In genomic region chr19:3853121-3853520, GRCm38 (mm10) we compare ENCODE assay signal across 9 mouse cellular contexts. TPM values are rescaled to one million over a fixed set of nuclear protein-coding genes. Genes with fewer than 3 reads are reported as not detected.
A peak's percentile ranks its signal among the peaks of the same experiment; 100 is the strongest.
DNase-seq lines count a peak whose midpoint lies in the region; ATAC-seq and TF ChIP-seq lines count a peak whose summit lies in the region.
"Had no signal": no experiment of that assay in that cellular context is flagged by ENCODE, and none has a peak within 500 bp of the region (broad histone marks: within the 10 kb centered on the region; RNA-seq: fewer than 3 reads in every experiment).

No protein-coding gene starts in this region.

- H3K4me1 ChIP-seq in heart, embryonic 10.5 days = peaks cover 32% of the 10 kb centered on the region
- peaks cover 3% of the 10 kb centered on the region for H3K4me1 ChIP-seq in heart, adult 2 months (ENCODE audit: control insufficient read depth, insufficient read depth, low read length)
- peaks cover 42% of the 10 kb centered on the region for H3K4me1 ChIP-seq in forebrain, embryonic 13.5 days
- H3K4me1 ChIP-seq in liver, embryonic 13.5 days (replicated peaks) = peaks cover 63% of the 10 kb centered on the region

- no peak for ATAC-seq in forebrain, embryonic 13.5 days
- ATAC-seq in liver, embryonic 13.5 days (ENCODE audit: low read depth) = no peak
- no peak for ATAC-seq in monocyte, adult 5-6 weeks (replicated peaks; ENCODE audit: insufficient number of reproducible peaks, low FRiP score, low TSS enrichment, poor library complexity, severe bottlenecking)

- peaks cover 2% of the 10 kb centered on the region; the same call in 1 of the 2 replicates for H3K79me2 ChIP-seq in heart, adult 2 months (replicated peaks; ENCODE audit: control insufficient read depth, insufficient read depth, low read length)

- H3K4me3 ChIP-seq in heart, embryonic 10.5 days = peak overlapping the region; percentile 91
- no peak overlapping the region for H3K4me3 ChIP-seq in heart, adult 2 months
- peak overlapping the region; percentile 82 for H3K4me3 ChIP-seq in forebrain, embryonic 13.5 days
- H3K4me3 ChIP-seq in liver, embryonic 13.5 days (replicated peaks) = peak overlapping the region; percentile 82

- 91% methylated on average over 10 of the region's 10 CpGs for WGBS in heart, embryonic 10.5 days
- 94% methylated on average over 10 of the region's 10 CpGs for WGBS in heart, adult 2 months
- WGBS in forebrain, embryonic 13.5 days = 90% methylated on average over 10 of the region's 10 CpGs
- WGBS in liver, embryonic 13.5 days (ENCODE audit: insufficient replicate concordance) = 84% methylated on average over 10 of the region's 10 CpGs

- peak; percentile 38 for DNase-seq in heart, embryonic 10.5 days (ENCODE audit: low spot score)
- DNase-seq in heart, adult 2 months = no peak
- peak; percentile 62 for DNase-seq in A20 (ENCODE audit: low read depth, low spot score)
- no peak for DNase-seq in liver, embryonic 13.5 days
- no peak for DNase-seq in spleen, postnatal 36 days (ENCODE audit: low spot score in 2 of 2)
- DNase-seq in retina, embryonic 14.5 days (ENCODE audit: low spot score) = no peak
- DNase-seq: thymus, adult 2 months had no signal

- peak overlapping the region; percentile 70 for H3K4me2 ChIP-seq in forebrain, embryonic 13.5 days
- peak overlapping the region; percentile 100 for H3K4me2 ChIP-seq in liver, embryonic 13.5 days

- no peak overlapping the region for H3K9ac ChIP-seq in heart, adult 2 months (ENCODE audit: low read depth, low read length)
- no peak overlapping the region for H3K9ac ChIP-seq in forebrain, embryonic 13.5 days
- H3K9ac ChIP-seq in liver, embryonic 13.5 days = peak overlapping the region; percentile 31; the same call in 1 of the 2 replicates

- TF ChIP-seq POLR2A in heart, adult 2 months (IDR thresholded peaks at IDR 0.05; ENCODE audit: insufficient read depth, low read depth, low read length) = no peak

- TF ChIP-seq CTCF in heart, adult 2 months (IDR thresholded peaks at IDR 0.05) = no peak

- TF ChIP-seq EP300 in heart, adult 2 months (IDR thresholded peaks at IDR 0.05; ENCODE audit: insufficient read depth, low read depth, low read length) = no peak

- H3K36me3 ChIP-seq in heart, embryonic 10.5 days = no peaks in the 10 kb centered on the region
- H3K36me3 ChIP-seq in heart, adult 2 months (ENCODE audit: control insufficient read depth, insufficient read depth, low read length) = peaks cover 6% of the 10 kb centered on the region
- H3K36me3 ChIP-seq in forebrain, embryonic 13.5 days (ENCODE audit: poor library complexity, severe bottlenecking) = no peaks in the 10 kb centered on the region
- no peaks in the 10 kb centered on the region for H3K36me3 ChIP-seq in liver, embryonic 13.5 days

- intact Hi-C loops in heart, adult 2 months (cut with DNase I) = loop anchor here (2.0 to 5.0 kb wide), 3 partner anchors 54 to 129 kb away; partner anchors contain the start of gene Tcirg1

- H3K27me3 ChIP-seq in heart, embryonic 10.5 days (ENCODE audit: insufficient read depth, poor library complexity, severe bottlenecking) = no peaks in the 10 kb centered on the region
- H3K27me3 ChIP-seq in heart, adult 2 months (ENCODE audit: control insufficient read depth, insufficient read depth, low read length) = no peaks in the 10 kb centered on the region
- H3K27me3 ChIP-seq in forebrain, embryonic 13.5 days = no peaks in the 10 kb centered on the region
- H3K27me3 ChIP-seq in liver, embryonic 13.5 days = no peaks in the 10 kb centered on the region

- no peaks in the 10 kb centered on the region for H3K9me3 ChIP-seq in heart, embryonic 10.5 days
- no peaks in the 10 kb centered on the region for H3K9me3 ChIP-seq in forebrain, embryonic 13.5 days (replicated peaks)
- H3K9me3 ChIP-seq in liver, embryonic 13.5 days (replicated peaks) = no peaks in the 10 kb centered on the region

- no peak overlapping the region for H3K27ac ChIP-seq in heart, embryonic 10.5 days
- no peak overlapping the region for H3K27ac ChIP-seq in heart, adult 2 months
- no peak overlapping the region for H3K27ac ChIP-seq in forebrain, embryonic 13.5 days
- no peak overlapping the region for H3K27ac ChIP-seq in liver, embryonic 13.5 days

RNA-seq across cellular contexts. Expression of gene Chka, which starts 1.5 kb away (rescaled TPM):
- polyA plus RNA-seq in heart, embryonic 10.5 days (2016; fragmentation: Nextera tagmentation; extraction: Ambion mirVana) = 29.8 and 40.3 TPM in 2 replicates
- 10 to 100 TPM; 10.7 to 12.5 TPM for total RNA-seq in heart, adult 2 months (2021)
- polyA plus RNA-seq in heart, adult 2 months (2012; rRNA removed) = 9.5 and 14.1 TPM in 2 replicates
- 53.1 and 54.8 TPM in 2 replicates for polyA plus RNA-seq in forebrain, embryonic 13.5 days (2015; fragmentation: Nextera tagmentation; extraction: Ambion mirVana)
- polyA plus RNA-seq in liver, embryonic 13.5 days (2015; fragmentation: Nextera tagmentation; extraction: Ambion mirVana) = 15.8 and 18.6 TPM in 2 replicates
- 34.8 to 59.4 TPM (median 42.0 TPM) in 3 replicates for total RNA-seq in monocyte, adult 5-6 weeks (2017)

RNA-seq across cellular contexts. Expression of gene Tcirg1, which starts 53.8 kb away (rescaled TPM):
- 22.5 and 32.2 TPM in 2 replicates for polyA plus RNA-seq in heart, embryonic 10.5 days (2016; fragmentation: Nextera tagmentation; extraction: Ambion mirVana)
- total RNA-seq in heart, adult 2 months (2021) = 10 to 100 TPM in 1 of 2 experiments, 1 to 10 TPM in 1; 7.4 to 12.4 TPM
- polyA plus RNA-seq in heart, adult 2 months (2012; rRNA removed) = 47.7 and 50.5 TPM in 2 replicates
- 10.4 and 11.3 TPM in 2 replicates for polyA plus RNA-seq in forebrain, embryonic 13.5 days (2015; fragmentation: Nextera tagmentation; extraction: Ambion mirVana)
- 18.0 and 18.8 TPM in 2 replicates for polyA plus RNA-seq in liver, embryonic 13.5 days (2015; fragmentation: Nextera tagmentation; extraction: Ambion mirVana)
- 181 to 259 TPM (median 252 TPM) in 3 replicates for total RNA-seq in monocyte, adult 5-6 weeks (2017)

RNA-seq across cellular contexts. Expression of gene Ndufs8, which starts 59.5 kb away (rescaled TPM):
- 323 and 356 TPM in 2 replicates for polyA plus RNA-seq in heart, embryonic 10.5 days (2016; fragmentation: Nextera tagmentation; extraction: Ambion mirVana)
- 100 to 1,000 TPM; 438 to 511 TPM for total RNA-seq in heart, adult 2 months (2021)
- 761 and 809 TPM in 2 replicates for polyA plus RNA-seq in heart, adult 2 months (2012; rRNA removed)
- 197 and 208 TPM in 2 replicates for polyA plus RNA-seq in forebrain, embryonic 13.5 days (2015; fragmentation: Nextera tagmentation; extraction: Ambion mirVana)
- polyA plus RNA-seq in liver, embryonic 13.5 days (2015; fragmentation: Nextera tagmentation; extraction: Ambion mirVana) = 189 and 217 TPM in 2 replicates
- total RNA-seq in monocyte, adult 5-6 weeks (2017) = 27.2 to 46.8 TPM (median 33.1 TPM) in 3 replicates

Comparison
In these comparisons a context has a peak if more than half of its experiments do, and no peak if none do; other contexts are left out.
1. DNase-seq: peak in heart, embryonic 10.5 days (single experiment) and A20 (single experiment); none in heart, adult 2 months (0 of 2), liver, embryonic 13.5 days (single experiment), spleen, postnatal 36 days (0 of 2) and retina, embryonic 14.5 days (single experiment).